Mouse (Mus musculus) forebrain, embryonic 11.5 days (tissue): ENCODE measurements around the gene Rnf121. TPM values are rescaled to one million over a fixed set of nuclear protein-coding genes. Genes with fewer than 3 reads are reported as not detected.

Experiments used
- ATAC-seq: fragments of 200-750 bp; cut with Nextera tagmentation; replicated peaks from 2 replicates; pipeline ENCODE4 v1.8.0; 2017; ENCODE audit warnings: moderate TSS enrichment; ENCODE audit not compliant: low FRiP score
- DNase-seq: peaks from one replicate; pipeline ENCODE4 v3.0.0-alpha.2; 2017; ENCODE audit warnings: low spot score
- H3K27ac ChIP-seq: fragments of 300-500 bp; sonication (generic); 2 replicates; pipeline ENCODE4 v1.5.1; 2014; ENCODE audit warnings: low read depth, low read length
- H3K27me3 ChIP-seq: fragments of 300-500 bp; sonication (generic); 2 replicates; pipeline ENCODE4 v1.6.1; 2014; ENCODE audit warnings: mild to moderate bottlenecking, low read length, mixed read lengths; ENCODE audit not compliant: control insufficient read depth, insufficient read depth
- H3K36me3 ChIP-seq: fragments of 300-500 bp; sonication (generic); 2 replicates; pipeline ENCODE4 v1.6.1; 2014; ENCODE audit warnings: mild to moderate bottlenecking, low read length, moderate library complexity, mixed read lengths; ENCODE audit not compliant: control insufficient read depth, insufficient read depth
- H3K4me1 ChIP-seq: fragments of 300-500 bp; sonication (generic); replicated peaks from 2 replicates; pipeline ENCODE4 v1.6.1; 2014; ENCODE audit warnings: low read length, mixed read lengths; ENCODE audit not compliant: control insufficient read depth, insufficient read depth
- H3K4me2 ChIP-seq: fragments of 300-500 bp; sonication (generic); 2 replicates; pipeline ENCODE4 v1.6.1; 2014; ENCODE audit warnings: low read depth, mild to moderate bottlenecking, low read length, moderate library complexity, mixed read lengths; ENCODE audit not compliant: severe bottlenecking
- H3K4me3 ChIP-seq: fragments of 300-500 bp; sonication (generic); 2 replicates; pipeline ENCODE4 v1.5.1; 2014; ENCODE audit warnings: low read depth, low read length
- H3K9ac ChIP-seq: fragments of 300-500 bp; sonication (generic); 2 replicates; pipeline ENCODE4 v1.6.1; 2014; ENCODE audit warnings: low read length
- H3K9me3 ChIP-seq: fragments of 300-500 bp; sonication (generic); 2 replicates; pipeline ENCODE4 v1.6.1; 2016; ENCODE audit warnings: low read length, mixed read lengths; ENCODE audit not compliant: control insufficient read depth
- WGBS: fragments of 180-500 bp; shearing (Covaris S2); extraction: QIAGEN DNeasy Blood & Tissue Kit; methylation state at CpG from one replicate; pipeline ENCODE4 v1.1.7; 2014; 5-methylcytosine and 5-hydroxymethylcytosine counted together
- polyA plus RNA-seq: library from polyadenylated mRNA; unstranded; fragments of >200 nt; fragmentation: Nextera tagmentation; extraction: Ambion mirVana; gene quantifications from 2 replicates; pipeline ENCODE4 v1.2.1, GENCODE M21; 2014

Gene Rnf121
- polyA plus RNA-seq, result 30.2 and 31.9 TPM in 2 replicates

DNA sequence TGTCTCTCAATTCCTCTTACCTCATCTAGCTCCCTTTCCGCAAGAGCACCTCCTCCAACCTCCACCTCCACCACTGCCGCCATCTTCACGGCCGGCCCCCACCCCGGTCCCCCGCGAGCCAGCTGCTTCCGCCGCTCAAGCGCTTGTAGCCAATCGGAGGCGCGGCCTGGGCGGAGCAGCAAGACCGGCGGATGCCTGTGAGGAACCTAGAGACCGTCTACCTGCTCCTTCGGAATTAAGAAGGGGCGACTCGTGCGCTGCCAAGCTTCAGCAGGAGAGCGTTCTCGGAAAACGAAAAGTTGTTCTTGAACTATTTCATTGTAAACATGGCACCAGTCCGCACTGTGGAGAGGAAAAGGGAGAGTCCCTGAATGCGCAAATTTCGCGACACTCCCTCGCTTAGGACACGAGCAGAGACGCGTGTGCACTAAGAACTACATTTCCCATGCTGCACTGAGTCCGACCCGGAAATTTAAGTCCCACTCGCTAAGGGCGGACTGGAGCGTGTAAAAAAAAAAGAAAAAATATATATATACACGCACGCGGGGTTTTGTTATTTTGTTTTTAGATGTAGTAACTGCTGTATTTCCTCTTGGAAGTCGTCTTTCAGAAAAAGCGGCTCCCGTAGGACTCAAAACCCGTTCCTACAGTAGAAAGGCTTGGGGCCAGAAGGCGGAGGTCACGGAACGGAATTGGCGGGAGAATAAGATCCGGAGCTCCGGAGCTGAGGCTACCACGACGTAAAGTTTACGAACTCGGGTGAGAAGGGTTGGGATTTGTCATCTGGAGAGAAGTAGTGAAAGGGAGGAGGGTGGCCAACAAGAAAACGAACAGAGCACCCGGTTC, at the start of gene Rnf121, which contains the start of the genes Xndc1 and Xntrpc:
Gene Rnf121 (minus strand): TSS at position 424 of the 846 bp plus-strand sequence.
Gene Xndc1 (plus strand): TSS at position 466 of the 846 bp plus-strand sequence.
Gene Xntrpc (plus strand): TSS at position 668 of the 846 bp plus-strand sequence.
- DNase-seq, result peak; percentile 96
- H3K27me3 ChIP-seq, result no peaks in the 10 kb centered on the region
- WGBS, result under 1% methylated on average over 56 of the region's 56 CpGs
- H3K36me3 ChIP-seq, result no peaks in the 10 kb centered on the region; the same call in 1 of the 2 replicates
- peak within 1 kb of the TSS; percentile 80 for H3K9ac ChIP-seq
- peak within 1 kb of the TSS; percentile 55; the same call in 1 of the 2 replicates for H3K27ac ChIP-seq
- peak; percentile 99 for ATAC-seq
- peak within 1 kb of the TSS; percentile 63 for H3K4me2 ChIP-seq
- H3K4me3 ChIP-seq, result peak within 1 kb of the TSS; percentile 78
- H3K4me1 ChIP-seq, result peaks cover 7% of the 10 kb centered on the region
- H3K9me3 ChIP-seq, result no peaks in the 10 kb centered on the region

DNA sequence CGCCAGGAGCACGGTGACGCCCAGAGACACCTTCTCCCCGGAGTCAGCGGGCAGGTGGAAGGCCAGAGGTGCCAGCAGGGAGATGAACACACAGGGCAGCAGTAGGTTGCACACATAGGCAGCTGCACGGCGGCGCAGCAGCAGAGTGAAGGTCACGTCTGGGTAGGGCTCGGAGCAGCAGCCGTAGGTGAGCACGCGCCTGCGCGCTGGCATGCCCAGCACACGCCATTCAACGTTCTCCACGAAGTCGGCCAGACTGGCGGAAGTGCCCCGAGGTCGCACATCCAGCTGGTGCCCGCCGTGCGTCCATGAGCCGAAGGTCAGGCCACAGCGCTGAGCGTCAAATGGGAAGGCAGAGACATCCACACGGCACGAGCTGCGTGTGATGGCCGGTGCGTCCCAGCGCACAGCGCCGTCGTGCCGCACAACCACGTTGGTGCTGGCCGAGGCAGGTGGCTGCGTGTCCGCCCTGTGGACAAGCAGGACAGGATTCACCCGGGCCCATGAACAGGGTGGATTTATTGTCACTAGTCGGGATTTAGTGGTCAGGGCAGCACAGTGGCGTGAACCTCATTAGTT, 48.0 kb upstream of the Rnf121 start:
- Histone ChIP-seq H3K36me3 (no peaks in the 10 kb centered on the region), H3K27me3 (no peaks in the 10 kb centered on the region), H3K9ac (no peak overlapping the region), H3K4me3 (no peak overlapping the region), H3K27ac (no peak overlapping the region), H3K4me2 (no peak overlapping the region), H3K4me1 (no peaks in the 10 kb centered on the region), H3K9me3 (no peaks in the 10 kb centered on the region)
- WGBS, result 86% methylated on average over 45 of the region's 45 CpGs
- ATAC-seq, result no peak
- DNase-seq, result no peak

DNA sequence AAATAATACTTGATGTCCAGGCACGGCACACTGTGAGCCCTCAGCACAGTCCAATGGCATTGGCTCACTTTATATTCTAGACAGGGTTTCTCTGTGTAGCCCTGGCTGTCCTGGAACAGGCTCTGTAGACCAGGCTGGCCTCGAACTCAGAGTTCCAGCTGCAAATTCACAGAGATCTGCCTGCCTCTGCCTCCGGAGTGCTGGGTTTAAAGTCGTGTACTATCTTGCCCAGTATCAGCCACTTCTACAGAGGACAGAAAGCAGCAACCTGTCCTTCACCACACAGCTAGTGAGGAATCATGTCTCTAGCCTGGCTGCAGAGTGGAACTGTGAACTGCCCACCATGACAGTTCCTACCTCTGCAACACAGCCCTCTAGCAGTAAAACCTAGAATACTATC, 44.5 kb upstream of the Rnf121 start:
- no peaks in the 10 kb centered on the region for H3K9me3 ChIP-seq
- WGBS, result 83% methylated on average over 4 of the region's 4 CpGs

DNA sequence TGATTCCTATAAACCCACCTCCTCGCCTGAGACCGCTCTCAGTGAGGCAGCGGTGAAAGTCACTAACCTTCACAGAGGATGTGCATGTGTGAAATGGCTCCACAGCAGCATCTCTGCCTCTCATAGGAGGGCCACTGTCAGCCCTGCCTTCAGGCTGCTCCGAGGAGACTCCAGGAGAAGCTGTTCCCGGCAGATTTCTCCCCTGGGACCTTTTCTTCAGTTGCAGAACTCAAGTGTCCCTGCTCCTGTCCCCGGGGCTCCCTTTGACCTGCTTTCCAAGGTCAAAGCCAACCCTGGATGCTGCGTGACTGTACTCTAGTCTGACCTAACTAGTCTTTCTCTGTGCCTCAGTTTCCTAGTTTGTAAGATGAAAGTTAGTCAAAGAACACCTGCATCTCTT, 43.9 kb upstream of the Rnf121 start, which contains the start of gene Art5:
Gene Art5 (minus strand): TSS at position 319 of the 400 bp plus-strand sequence.
- Histone ChIP-seq H3K4me2 (no peak within 1 kb of the TSS), H3K4me3 (no peak within 1 kb of the TSS), H3K27me3 (no peaks in the 10 kb centered on the region), H3K4me1 (0 out of 2 replicates have a peak, but pooled peaks cover 3% of the 10 kb centered on the region), H3K9me3 (no peaks in the 10 kb centered on the region), H3K9ac (no peak within 1 kb of the TSS), H3K36me3 (no peaks in the 10 kb centered on the region), H3K27ac (no peak within 1 kb of the TSS)
- no peak for DNase-seq
- no peak for ATAC-seq
- 85% methylated on average over 7 of the region's 7 CpGs for WGBS

More for the DNA sequence above, 44.5 kb upstream of the Rnf121 start:
- no peak for ATAC-seq
- no peak overlapping the region for H3K27ac ChIP-seq
- no peak overlapping the region for H3K4me2 ChIP-seq
- no peak overlapping the region for H3K9ac ChIP-seq
- H3K36me3 ChIP-seq, result no peaks in the 10 kb centered on the region
- 0 out of 2 replicates have a peak, but pooled peaks cover 3% of the 10 kb centered on the region for H3K4me1 ChIP-seq
- no peaks in the 10 kb centered on the region for H3K27me3 ChIP-seq
- H3K4me3 ChIP-seq, result no peak overlapping the region
- no peak for DNase-seq

DNA sequence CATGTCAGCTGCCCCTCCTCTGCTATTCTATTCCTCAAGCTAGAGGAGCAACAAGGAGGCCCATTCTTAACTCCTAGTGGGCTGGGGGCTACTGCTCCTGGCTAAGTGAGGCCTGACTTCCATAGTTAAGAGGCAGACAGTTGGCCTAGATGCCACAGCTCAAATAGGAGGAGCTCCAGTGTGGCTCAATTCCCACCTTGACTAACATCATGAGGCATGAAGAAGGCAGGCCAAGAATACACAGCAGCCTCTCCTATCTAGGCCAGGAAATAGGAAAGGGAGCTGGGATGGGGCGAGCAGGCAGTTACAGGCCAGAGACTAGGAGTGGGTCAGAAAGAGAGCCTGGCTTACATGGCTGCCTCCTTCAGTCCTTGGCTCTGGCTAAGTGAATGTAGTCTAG, 42.9 kb upstream of the Rnf121 start:
- no peak overlapping the region for H3K9ac ChIP-seq
- 83% methylated on average over 1 of the region's 1 CpGs for WGBS
- H3K4me2 ChIP-seq, result no peak overlapping the region
- 0 out of 2 replicates have a peak, but pooled peaks cover 3% of the 10 kb centered on the region for H3K4me1 ChIP-seq
- H3K36me3 ChIP-seq, result no peaks in the 10 kb centered on the region
- H3K9me3 ChIP-seq, result no peaks in the 10 kb centered on the region
- H3K4me3 ChIP-seq, result no peak overlapping the region
- H3K27me3 ChIP-seq, result no peaks in the 10 kb centered on the region
- H3K27ac ChIP-seq, result no peak overlapping the region
- no peak for DNase-seq
- ATAC-seq, result no peak

DNA sequence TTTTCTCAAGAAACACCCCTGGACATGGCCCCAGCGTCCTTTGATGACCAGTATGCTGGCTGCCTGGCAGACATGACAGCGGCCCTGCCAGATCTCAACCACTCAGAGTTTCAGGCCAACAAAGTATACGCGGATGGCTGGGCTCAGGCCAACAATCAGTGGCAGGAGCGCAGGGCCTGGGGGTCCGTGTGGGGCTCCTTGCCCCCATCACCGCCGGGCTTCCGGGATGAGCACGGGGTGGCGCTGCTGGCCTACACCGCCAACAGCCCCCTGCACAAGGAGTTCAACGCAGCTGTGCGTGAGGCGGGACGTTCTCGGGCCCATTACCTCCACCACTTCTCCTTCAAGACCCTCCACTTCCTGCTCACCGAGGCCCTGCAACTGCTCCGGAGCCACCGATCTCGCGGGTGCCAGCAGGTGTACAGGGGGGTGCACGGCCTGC, 41.5 kb upstream of the Rnf121 start:
- WGBS, result 21% methylated on average over 23 of the region's 23 CpGs
- Histone ChIP-seq H3K27me3 (no peaks in the 10 kb centered on the region), H3K4me3 (peak overlapping the region; percentile 13), H3K27ac (no peak overlapping the region), H3K36me3 (no peaks in the 10 kb centered on the region), H3K4me1 (0 out of 2 replicates have a peak, but pooled peaks cover 3% of the 10 kb centered on the region), H3K9ac (peak overlapping the region; percentile 45), H3K4me2 (peak overlapping the region; percentile 40), H3K9me3 (no peaks in the 10 kb centered on the region)
- DNase-seq (peak; percentile 61), ATAC-seq (0 out of 2 replicates have a peak, but pooled peaks have one; percentile 50)

DNA sequence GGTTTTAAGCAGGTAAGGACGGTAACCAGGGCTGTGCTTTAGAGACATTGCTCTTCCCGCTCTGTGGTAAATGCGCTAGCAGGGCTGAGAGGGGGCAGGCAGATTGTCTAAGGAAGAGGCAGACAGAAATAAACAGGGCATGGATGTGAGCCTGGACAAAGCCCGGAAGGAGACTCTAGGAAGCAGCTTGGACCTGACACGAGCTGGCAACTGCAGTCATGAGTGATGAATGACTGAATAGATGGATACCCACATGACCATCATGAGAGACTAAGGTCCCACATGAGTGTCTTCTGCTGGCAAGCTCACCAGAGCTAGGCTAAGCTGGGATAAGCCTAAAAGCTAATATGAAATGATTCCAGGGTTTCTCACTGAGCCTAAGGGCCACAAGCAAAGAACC, 38.9 kb upstream of the Rnf121 start:
- DNase-seq, result no peak
- H3K4me1 ChIP-seq, result peaks cover 7% of the 10 kb centered on the region; the same call in 1 of the 2 replicates
- 82% methylated on average over 5 of the region's 5 CpGs for WGBS

DNA sequence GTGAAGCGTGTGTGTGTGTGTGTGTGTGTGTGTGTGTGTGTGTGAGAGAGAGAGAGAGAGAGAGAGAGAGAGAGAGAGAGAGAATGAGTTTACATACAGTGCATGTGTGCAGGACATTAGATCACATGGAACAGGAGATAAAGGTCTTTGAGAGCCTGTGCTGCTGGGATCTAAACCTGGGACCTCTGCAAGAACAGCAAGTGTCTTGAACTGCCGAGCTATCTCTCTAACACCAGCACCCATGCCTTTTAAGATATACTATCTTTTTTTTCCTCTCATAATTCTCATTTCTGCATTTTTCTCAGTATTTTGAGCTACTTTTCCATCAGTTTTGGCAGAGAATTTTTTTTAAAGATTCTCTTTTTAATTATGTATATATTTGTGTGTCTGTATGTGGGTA, 38.3 kb upstream of the Rnf121 start:
- ATAC-seq, result no peak
- Histone ChIP-seq H3K27ac (no peak overlapping the region), H3K27me3 (no peaks in the 10 kb centered on the region), H3K4me1 (peaks cover 7% of the 10 kb centered on the region; the same call in 1 of the 2 replicates), H3K9ac (no peak overlapping the region), H3K9me3 (no peaks in the 10 kb centered on the region), H3K36me3 (no peaks in the 10 kb centered on the region), H3K4me2 (no peak overlapping the region), H3K4me3 (no peak overlapping the region)
- no peak for DNase-seq
- 82% methylated on average over 2 of the region's 2 CpGs for WGBS

More for the DNA sequence above, 38.9 kb upstream of the Rnf121 start:
- Histone ChIP-seq H3K4me3 (no peak overlapping the region), H3K9ac (no peak overlapping the region), H3K27ac (no peak overlapping the region), H3K36me3 (no peaks in the 10 kb centered on the region), H3K27me3 (no peaks in the 10 kb centered on the region), H3K9me3 (no peaks in the 10 kb centered on the region), H3K4me2 (no peak overlapping the region)
- ATAC-seq, result no peak
